Mouse (Mus musculus) bone marrow, adult 2 months (tissue): ENCODE results near the gene Ispd.

Source experiments
- CTCF ChIP-seq: fragments of 200-500 bp; IDR thresholded peaks from 2 replicates; pipeline ENCODE4 v1.5.1; 2011; ENCODE audit warnings: low read length, control low read depth; ENCODE audit not compliant: control insufficient read depth, insufficient read depth
- POLR2A ChIP-seq: fragments of 200-500 bp; IDR thresholded peaks from 2 replicates; pipeline ENCODE4 v1.6.1; 2011; ENCODE audit warnings: low read depth, mild to moderate bottlenecking, control low read depth, low read length, borderline replicate concordance; ENCODE audit not compliant: control insufficient read depth

DNA sequence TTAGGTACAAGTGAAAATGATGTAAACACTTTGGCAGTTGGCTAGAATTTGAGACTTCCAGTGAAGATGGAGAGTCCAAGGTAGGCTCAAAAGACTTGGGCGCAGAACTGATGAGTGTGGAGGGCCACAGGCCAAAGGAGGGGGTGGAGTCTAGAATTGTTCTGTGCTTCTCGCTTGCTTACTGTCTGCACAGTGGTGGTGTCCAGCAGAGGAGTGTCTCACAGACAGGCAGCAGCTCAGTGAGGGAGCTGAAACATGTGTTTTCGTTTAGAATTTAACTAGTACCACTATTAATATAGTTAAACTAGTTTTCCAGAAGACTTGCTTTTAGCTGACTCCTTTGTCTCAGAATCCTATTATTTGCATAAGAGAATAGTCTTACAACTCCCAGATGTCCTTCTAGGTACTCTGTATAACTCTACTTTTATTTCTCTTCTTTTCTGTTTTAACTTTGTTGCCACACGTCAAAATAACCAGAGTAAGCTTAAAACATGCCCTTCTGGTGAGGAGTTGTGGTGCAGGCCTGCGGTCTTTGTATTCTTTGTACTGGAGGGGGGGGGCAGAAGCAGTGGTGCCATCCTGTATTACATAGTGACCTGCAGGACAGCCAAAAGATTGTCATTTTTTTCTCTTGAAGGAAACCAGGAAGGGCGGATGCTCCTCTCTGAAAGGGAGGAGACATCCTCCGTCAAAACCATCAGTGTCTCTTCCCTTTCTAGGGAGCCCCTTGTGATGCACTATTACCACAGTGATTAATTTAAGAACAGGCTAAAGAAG, 240.9 kb downstream of the Ispd start:
- TF ChIP-seq POLR2A (no peak), CTCF (no peak)
